Mouse (Mus musculus) layer of hippocampus, postnatal 14 days (tissue): Measurements from ENCODE around the gene Runx1. TPM values are rescaled to one million over a fixed set of nuclear protein-coding genes. Genes with fewer than 3 reads are reported as not detected.

Experiments
- DNase-seq, 2 experiments: peaks; one replicate each; pipeline ENCODE4 v3.0.0; 2021 to 2022; ENCODE audit warnings: low spot score in 2 of 2, mixed read lengths in 1 of 2
- total RNA-seq, 2 experiments: library from RNA; stranded (reverse); gene quantifications; 2 replicates each; pipeline ENCODE4 v1.2.3; 2021

Runx1 gene
- total RNA-seq, 2 experiments from 2014 or later: 1.9 to 2.6 TPM

DNA sequence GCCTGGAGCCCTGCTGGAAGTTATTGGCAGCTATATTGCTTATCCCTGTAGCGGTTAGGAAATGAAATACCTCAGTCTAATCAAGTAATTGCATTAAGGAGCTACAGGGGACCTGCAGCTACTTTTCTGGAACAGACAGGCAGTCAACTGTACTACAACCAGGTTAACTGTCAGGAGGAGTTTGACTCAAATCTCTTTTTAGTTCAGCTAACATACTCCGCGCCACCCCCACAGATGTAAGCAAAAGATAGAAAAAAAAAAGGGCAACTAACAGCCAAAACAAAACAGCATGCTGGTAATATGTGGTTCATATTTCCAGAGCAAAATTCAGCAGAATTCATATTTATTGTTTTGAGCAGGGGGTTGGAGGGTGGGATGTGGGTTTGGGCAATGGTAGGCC lies 72.0 kb downstream of the Runx1 start:
- DNase-seq: no peak

DNA sequence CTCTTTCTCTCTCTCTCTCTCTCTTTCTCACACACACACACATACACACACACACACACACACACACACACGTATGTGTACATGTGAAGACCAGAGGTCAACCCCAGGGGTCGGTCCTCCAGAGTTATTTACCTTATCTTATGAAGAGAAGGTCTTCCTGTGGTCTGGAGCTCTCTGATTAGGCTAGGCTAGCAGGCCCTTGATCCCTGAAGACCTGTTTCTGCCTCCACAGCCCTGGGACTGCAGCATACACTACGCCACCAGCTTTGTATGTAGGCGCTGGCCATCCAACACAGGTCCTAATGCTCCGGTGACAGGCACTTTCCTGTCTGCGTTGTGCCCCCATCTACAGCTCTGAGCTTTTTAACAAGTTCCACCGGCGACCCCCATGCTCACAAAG lies 72.8 kb downstream of the Runx1 start:
- DNase-seq: no peak

DNA sequence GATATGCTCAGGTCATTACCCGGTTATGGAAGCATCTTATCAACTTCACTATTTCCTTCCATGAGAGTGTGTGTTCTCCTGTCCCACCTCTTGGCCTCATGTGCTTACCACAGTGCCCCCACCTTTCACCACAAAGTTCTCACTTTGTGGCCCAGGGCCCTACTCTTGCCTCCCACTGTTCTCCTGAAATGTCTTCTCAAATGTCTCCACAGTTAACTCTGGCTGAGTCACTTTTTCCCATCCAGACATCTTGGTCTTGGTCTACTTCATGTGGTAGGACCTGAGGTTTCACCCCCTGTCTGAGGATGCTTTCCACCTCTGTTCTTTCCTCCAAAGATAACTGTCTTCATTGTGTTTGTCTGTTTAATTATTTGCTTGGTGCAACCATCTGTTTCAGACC lies 77.7 kb downstream of the Runx1 start:
- DNase-seq: no peak

DNA sequence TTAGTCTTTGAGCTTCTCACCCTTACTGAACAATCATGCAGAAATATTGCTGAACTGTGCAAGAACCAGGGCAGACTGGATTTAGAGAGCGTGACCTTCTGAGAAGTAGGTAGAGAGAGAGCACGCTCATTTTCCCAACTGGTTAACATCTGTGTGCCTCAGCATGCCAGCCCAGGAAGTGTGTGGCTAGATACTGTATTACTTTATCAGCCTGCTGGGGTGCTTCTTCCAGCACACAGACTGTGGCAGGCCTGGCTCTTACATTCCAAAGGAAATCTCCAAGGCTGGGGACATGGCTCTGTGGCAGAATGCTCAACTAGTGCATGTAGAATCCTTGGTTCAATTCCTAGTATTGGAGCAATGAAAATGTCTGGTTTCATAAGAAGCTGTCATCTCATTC lies 78.9 kb downstream of the Runx1 start:
- DNase-seq: no peak

DNA sequence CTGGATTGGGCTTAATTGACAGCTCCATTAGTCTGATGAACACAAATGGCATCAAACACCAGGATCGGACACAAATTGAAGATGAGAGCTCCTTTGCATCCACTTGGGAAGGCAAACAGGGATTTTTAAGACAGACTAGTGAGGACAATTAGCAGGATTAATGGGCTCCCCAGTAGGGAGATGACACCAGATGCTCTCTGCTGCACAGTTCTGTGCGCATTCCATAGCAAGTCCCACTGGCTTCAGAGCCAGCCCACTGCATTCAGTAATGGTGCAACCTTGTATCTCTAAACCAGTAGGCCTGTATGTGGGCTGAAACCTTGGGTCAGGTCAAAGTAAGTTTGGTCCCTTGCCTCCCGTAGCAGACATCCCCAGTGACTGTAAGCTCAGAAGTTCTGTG lies 80.7 kb downstream of the Runx1 start:
- no peak for DNase-seq

DNA sequence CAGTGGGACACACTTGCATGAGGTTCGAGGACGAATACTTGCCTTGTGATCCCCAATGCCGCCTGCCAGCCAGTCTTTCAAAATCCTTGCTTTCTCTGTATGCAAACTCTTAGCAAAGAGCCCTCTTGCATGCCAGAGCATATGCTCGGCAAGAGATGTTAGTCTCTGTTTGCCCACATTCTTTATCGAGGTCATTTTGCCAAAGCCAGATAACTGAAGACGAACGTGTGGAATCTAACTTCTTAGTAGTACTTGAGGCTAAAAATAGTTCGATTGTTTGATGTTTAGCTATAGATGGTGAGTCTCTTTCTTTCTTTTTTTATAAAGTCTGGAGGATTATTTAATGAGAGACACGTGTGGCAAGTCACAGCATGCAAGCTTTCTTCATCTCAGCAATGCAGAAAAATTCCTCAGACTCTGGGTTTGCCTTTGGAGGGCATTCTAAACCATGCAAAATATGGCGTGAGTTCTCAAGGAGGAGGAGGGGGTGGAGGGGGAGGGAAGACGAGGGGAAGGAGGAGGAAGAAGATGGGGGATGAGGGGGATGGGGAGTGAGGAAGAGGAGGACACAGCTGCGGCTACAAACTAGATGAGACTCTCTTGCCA lies 81.7 kb downstream of the Runx1 start:
- DNase-seq: no peak

DNA sequence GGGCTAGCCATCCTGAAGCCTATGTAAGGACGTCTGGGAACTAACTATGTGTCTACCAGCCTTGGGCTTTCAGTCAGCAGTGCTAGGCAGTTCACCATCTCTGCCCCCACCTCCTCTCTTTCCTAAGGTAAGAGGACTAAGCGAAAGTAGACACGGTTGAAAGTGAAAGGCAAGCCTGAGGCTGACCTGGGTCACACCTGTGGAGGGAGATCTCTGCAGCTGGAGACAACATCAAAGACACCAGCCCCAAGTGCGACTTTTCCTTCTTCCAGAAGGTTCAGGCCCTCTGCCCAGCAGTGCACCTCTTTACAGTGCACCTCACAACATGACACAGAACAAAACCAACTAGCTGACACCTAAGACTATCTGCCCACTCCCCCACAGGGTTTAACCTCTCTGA lies 82.2 kb downstream of the Runx1 start:
- no peak for DNase-seq

DNA sequence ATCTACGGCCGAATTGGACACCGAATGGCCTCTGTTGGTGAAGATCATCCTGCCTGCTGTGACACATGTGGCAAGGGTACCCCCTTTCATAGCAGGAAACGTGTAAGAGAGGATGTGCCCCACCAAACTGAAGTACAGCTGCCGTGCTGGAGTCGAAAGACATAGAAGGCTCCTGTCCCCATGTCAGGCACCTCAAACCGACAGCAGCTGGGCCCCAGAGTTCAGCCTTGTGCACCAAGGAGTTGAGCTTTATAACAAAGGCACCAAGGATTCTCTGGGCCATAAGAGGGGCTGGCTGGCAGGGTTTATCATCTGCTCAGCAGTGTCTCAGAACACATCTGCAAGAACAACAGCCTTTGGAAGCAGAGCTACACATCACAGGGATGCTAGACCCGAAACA lies 84.6 kb downstream of the Runx1 start:
- DNase-seq: no peak

DNA sequence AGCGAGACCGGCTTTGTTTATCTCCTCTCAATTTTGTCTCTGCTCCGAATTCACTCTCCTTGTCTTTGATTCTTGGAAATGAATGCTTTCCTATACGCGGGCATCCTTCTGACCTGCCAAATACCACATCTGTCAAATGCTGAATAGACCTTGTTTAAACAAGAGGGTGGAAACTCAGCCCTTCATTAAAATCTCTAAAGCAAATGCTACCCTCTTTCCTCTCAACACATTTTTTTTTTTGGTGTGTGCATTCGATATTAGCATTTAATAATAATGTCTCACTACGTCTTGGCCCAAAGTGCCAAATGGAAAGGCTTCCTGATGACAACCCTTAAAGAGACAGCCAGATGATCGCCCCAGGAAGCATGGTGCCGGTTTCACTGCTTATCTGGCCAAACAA lies 85.4 kb downstream of the Runx1 start:
- DNase-seq: no peak

DNA sequence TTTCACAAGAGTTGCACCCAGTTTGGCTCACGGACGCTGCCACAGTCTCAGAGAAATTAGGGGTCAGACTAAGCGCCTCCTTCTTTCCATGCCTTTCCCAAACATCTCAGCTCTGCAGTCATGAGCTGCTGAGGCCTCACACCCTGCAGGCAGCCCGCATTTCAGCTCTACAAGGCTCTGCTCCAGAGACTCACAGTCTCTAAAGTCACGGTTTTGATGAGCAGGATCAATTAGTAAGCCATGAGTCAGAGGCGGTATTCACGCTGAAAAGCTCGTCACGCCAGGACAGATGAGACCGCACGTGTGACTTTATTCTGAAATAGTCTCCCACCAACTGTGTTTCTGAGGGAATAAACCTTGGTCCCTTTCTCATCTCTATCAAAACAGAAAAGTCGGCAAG lies 86.0 kb downstream of the Runx1 start:
- no peak for DNase-seq

DNA sequence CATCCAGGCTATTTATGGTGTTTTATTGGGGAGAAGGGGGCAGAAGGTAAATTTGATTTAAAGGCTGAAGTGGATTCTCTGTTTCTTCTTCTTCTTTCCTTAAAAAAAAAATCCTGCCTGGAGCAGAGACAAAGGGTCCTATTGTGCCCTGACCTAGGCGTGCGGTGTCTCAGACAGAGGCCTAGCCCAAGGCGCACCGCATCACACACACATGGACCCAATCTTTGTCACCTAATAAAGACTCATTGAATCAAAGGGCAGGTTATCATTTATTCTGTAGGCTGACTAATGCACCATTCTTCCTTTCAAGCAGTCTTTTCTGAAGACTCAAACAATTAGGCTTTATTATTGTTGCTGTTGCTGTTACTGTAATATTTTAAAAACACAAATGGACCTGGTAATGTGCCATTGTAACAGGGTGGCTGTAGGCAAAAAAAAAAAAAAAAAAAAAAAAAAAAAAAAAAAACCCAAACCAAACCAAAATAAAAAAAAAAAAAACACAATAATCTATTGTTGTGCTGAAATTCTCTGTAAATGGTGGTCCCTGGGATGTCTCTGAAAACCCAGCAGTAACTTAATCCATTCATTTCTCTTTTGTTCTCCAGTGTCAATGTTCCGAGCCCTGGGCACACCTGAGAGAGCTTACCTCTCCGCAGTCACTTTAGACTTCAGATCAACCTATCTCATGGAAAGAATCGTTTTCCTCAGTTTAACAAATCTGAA lies 86.7 kb downstream of the Runx1 start:
- no peak for DNase-seq

DNA sequence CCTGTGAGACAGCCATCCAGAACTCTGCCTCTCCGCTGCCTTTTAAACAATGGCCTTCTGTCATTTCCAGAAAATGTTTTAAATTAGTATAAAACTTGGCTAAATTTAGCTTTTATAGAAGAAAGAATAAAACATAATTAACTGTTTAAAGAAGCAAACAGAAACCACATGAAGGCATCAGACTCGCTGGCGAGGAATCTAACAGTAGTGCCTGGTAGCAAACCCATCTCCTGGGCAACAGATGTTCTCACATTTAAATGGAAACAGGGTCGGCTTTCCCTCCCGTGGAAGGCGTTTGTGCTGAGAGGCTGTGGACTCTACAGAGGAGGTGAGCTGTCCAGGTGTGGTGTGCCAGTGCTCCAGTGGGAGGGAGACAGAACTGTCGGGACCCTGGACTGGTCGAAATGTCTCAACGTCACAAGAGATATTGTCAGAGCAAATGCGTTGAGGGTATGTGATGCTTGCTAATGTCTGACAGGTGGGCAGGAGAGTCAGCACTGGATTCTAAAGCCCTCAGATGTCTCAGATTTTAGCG lies 87.4 kb downstream of the Runx1 start:
- DNase-seq: no peak

DNA sequence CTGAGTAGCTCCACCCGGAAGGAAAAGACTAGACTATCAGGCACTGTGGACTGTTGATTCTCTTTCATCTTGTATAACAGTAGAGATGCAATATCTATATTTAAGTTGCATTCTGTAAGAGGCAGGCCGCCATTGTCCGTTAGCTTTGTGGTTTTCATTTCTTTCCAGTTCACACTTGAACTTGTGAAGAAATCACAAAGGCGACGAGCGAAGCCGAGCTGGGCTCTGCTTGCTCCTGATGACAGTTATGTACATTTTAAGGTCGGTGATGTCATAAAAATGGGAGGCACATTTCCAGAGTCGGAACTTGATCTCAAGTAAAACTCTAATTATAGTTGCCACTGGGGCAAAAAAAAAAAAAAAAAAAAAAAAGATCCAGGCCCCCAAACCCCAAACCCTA lies 99.1 kb downstream of the Runx1 start:
- DNase-seq: no peak

DNA sequence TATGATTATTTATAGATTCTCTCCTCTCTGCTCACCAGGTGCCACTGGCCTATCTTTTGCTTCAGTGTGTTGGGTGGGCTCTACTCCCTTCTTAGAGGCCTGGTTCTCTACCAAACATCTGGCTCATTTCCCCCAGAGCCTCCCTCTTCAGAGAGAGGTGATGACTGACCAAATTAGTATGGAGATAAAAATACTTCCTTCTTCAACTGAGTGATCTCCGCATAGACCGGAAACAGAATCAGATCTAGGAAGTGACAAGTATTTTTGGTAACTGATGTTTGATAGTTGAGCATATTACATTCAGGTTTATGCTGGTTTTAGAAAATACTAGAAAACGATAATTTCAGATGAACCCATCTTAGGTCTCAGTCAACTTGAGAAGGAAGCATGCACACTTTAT lies 101.4 kb downstream of the Runx1 start:
- DNase-seq: no peak

DNA sequence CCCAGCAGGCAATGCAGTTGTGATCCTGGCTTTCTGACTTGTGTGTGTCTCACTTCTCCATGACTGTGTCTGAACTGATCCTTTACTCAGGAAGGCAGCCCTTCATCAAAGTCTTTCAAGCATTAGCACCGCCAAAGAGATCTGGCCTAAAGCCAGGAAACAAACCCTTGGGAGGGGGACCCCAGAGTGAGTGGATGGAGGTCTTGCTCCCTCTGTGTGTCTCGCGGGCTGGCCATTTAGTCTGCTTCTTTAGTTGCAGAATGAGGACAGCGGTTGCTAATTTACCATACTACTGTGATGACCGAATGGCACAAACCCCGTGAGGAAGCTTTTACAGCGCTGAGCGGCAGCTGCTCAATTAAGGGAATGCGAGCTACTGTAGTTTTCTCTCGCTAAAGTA lies 105.3 kb downstream of the Runx1 start:
- no peak for DNase-seq

DNA sequence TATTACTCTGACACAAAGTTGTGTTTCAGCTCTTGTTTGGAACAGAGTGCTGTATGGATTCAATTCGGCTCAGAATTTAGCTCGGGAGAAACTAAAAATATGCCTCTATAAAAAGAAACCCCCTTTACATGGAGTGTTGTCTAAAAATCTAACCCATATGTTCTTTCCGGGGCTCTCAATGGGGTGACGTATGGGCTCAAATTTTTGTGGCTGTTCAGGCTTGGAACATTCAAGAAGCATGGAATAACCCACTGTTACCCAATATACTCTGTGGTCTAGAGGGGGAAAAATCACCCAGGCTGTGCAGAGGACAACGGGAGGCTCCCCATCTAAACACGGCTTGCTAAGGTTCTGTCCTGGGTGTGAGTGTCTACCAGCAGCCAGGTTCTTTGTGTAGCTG lies 106.2 kb downstream of the Runx1 start:
- no peak for DNase-seq

DNA sequence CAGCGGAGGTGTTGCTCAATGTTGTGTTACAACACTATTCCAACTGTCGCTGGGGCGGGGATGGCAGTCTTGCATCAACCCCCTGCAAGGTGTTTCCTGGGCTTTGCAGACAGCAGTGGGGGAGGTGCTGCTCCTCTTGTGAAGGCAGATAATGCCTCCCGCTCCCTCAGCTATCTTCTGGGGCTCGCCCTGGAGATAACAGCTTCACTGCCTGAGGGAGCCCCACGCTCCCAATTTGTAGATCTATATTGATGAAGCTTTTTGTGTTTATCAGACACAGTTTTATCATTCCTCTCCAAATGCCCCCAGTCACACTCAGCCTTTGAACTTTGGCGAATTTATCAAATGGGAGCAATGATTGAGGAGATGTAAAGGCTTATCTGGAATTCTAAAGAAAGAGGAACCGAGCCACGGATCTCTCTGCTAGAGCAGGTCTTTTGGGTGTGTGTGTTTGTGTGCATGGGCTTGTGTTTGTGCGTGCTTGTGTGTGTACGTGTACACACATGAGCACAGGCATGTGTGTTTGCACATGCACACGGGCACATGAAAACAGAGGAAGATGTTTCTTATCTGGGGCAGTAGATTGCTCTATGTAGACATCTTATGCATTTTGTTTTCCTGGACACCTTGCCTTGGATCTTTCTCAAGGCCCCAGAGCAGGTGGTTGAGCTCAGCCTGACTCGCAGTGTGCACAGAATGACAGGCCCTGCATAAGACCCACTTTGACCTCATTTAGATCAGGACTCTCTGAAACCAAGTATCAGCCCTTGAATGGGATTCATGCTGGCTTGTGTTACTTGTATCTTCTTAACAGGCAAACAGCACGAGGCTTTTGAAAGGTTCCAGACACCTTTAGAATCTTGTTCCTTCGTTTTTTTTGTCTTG lies 110.1 kb downstream of the Runx1 start:
- DNase-seq: no peak

DNA sequence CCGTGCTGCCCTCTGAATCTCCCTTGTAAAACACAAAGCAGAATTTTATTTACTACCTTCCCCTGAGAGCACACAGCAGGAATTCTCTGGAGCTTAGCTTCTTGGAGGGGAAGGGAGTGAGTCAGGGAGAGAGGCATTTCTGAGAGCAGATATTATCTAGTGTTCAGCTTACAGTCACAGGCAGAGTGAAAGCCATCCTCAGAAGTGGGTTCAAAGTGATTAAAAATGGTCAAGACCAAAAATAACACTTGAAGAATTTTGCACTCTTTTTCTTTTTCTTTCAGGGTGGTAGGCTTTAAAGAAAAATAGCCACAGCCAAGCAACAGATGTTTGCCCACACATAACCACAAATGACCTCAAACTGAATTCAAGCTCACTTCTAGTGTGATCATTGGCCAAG lies 115.8 kb downstream of the Runx1 start:
- no peak for DNase-seq

DNA sequence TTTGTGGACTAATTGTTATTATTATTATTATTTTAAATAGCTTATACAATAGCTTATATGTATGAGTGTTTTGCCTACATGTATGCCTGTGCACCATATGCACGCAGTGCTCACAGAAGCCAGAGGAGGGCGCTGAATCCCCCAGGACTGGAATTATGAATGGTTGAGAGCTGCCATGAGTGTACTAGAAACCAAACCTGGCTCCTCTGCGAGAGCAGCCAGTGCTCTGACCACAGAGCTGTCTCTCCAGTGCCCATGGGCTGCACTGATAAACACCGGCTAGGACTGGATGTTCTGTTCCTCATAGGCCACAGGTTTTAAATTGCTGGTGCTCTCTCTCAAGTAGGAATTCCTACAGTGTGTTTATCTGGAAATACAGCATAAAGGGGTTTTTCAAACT lies 117.2 kb downstream of the Runx1 start:
- DNase-seq: no peak

DNA sequence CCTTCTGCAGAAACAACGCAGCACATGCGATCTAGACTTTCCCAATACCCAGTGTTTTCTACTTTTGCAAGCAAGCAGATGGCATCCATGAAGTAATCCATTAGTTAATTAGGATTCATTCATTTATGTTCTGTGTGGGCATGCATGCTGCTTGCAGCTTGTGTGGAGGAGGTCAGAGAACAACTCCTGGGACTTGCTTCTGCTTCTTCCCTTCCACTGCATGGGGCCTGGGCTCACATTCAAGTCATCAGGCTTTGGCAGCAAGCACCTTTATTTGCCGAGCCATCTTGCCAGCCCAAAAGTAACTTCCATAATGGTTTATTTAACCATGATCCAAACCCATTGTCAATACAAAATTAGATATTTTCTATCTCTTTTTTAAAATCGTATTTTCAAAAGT lies 118.2 kb downstream of the Runx1 start:
- peak; percentile 42 to 84 for DNase-seq

DNA sequence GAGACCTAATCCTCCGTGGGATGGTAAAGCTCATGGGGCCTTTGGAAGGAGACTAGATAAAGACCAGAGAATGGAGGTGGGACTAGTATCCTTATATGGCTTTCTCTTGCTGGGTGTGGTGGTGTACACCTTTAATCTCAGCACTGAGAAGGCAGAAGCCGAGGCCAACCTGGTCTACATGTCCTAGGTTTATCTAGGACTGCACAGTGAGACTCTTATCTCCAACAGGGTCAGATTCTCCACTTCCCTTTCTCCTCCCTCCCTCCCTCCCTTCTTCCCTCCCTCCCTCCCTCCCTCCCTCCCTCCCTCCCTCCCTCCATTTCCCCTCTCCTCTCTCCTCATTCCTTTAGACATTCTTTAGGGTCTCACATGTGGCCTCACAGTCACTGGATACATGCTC lies 118.8 kb downstream of the Runx1 start:
- DNase-seq: no peak
